Mouse (Mus musculus) G1E (cell line): Measurements from ENCODE around the gene Foxi1.

Experiments used
- CTCF ChIP-seq: IDR thresholded peaks from 2 replicates; pipeline ENCODE4 v1.5.1; 2012; ENCODE audit warnings: low read depth, low read length, inconsistent platforms, mixed read lengths
- TAL1 ChIP-seq: conservative IDR thresholded peaks from 2 replicates; pipeline ENCODE4 v1.6.1; 2012; ENCODE audit warnings: low read depth, low read length, inconsistent platforms, mixed read lengths

GRCm38 (mm10) chr11:34194158-34194941, 13.5 kb downstream of the Foxi1 start:
- TF ChIP-seq CTCF, result no peak
- no peak for TF ChIP-seq TAL1
